Mouse (Mus musculus) gastrocnemius, postnatal 4 days (tissue): ENCODE results near the gene Trp53i11. TPM values are rescaled to one million over a fixed set of nuclear protein-coding genes. Genes with fewer than 3 reads are reported as not detected.

ENCODE experiments used
- DNase-seq, 2 experiments: peaks; one replicate each; pipeline ENCODE4 v3.0.0; 2021 to 2022; ENCODE audit warnings: low spot score in 2 of 2, mixed read lengths in 2 of 2
- long read RNA-seq, 2 experiments: library from polyadenylated mRNA; stranded (forward); transcript quantifications; one replicate each; pipeline ENCODE4 v2.0.0; 2021
- total RNA-seq, 2 experiments: library from RNA; stranded (reverse); gene quantifications; 2 replicates each; pipeline ENCODE4 v1.2.3; 2021

Trp53i11 gene
- 10 to 100 TPM; 39.8 to 40.1 TPM for total RNA-seq
- long read RNA-seq, experiment 1, transcript Trp53i11-202 (8 exons, 2,703 nt) = minor isoform, 20 of 100 reads
- long read RNA-seq, experiment 1, transcript Trp53i11-201 (8 exons, 2,654 nt) = major isoform, 44 of 100 reads
- long read RNA-seq, experiment 1, partial matches to known transcripts = 9 of 100 reads
- long read RNA-seq, experiment 1, other reads (novel, unspliced or antisense) = 27 of 100 reads
- long read RNA-seq, experiment 2, transcript Trp53i11-201 (8 exons, 2,654 nt) = major isoform, 67 of 140 reads
- long read RNA-seq, experiment 2, transcript Trp53i11-202 (8 exons, 2,703 nt) = minor isoform, 24 of 140 reads
- long read RNA-seq, experiment 2, partial matches to known transcripts = 11 of 140 reads
- long read RNA-seq, experiment 2, other reads (novel, unspliced or antisense) = 38 of 140 reads

GRCm38 (mm10) chr2:93187323-93187996, at the start of gene Trp53i11:
Trp53i11 (plus strand) TSS chr2:93187548.
- peak; percentile 61 to 75 for DNase-seq

GRCm38 (mm10) chr2:93139476-93139875, 47.9 kb upstream of the Trp53i11 start:
- no peak for DNase-seq

GRCm38 (mm10) chr2:93141329-93141728, 46.0 kb upstream of the Trp53i11 start:
- DNase-seq = no peak

- DNase-seq = peak in 1 of 2 experiments; percentile 15
These were observed 44.7 kb upstream of the Trp53i11 start for GRCm38 (mm10) chr2:93142616-93143015.

GRCm38 (mm10) chr2:93144126-93144525, 43.2 kb upstream of the Trp53i11 start:
- no peak for DNase-seq

- no peak for DNase-seq
These were observed 37.3 kb upstream of the Trp53i11 start for GRCm38 (mm10) chr2:93150009-93150408.

- DNase-seq = no peak
These were observed 36.5 kb upstream of the Trp53i11 start for GRCm38 (mm10) chr2:93150673-93151450.

GRCm38 (mm10) chr2:93152191-93152601, 35.2 kb upstream of the Trp53i11 start:
- no peak for DNase-seq

GRCm38 (mm10) chr2:93152883-93153491, 34.4 kb upstream of the Trp53i11 start:
- peak in 1 of 2 experiments; percentile 28 for DNase-seq

- DNase-seq = no peak
These were observed 33.5 kb upstream of the Trp53i11 start for GRCm38 (mm10) chr2:93153833-93154232.

- no peak for DNase-seq
These were observed 32.8 kb upstream of the Trp53i11 start for GRCm38 (mm10) chr2:93154486-93155032.

GRCm38 (mm10) chr2:93160467-93161035, 26.8 kb upstream of the Trp53i11 start:
- no peak for DNase-seq

GRCm38 (mm10) chr2:93161914-93162664, 25.3 kb upstream of the Trp53i11 start:
- no peak for DNase-seq

- no peak for DNase-seq
These were observed 24.6 kb upstream of the Trp53i11 start for GRCm38 (mm10) chr2:93162791-93163190.

- no peak for DNase-seq
These were observed 24.0 kb upstream of the Trp53i11 start for GRCm38 (mm10) chr2:93163317-93163716.

GRCm38 (mm10) chr2:93163750-93164335, 23.5 kb upstream of the Trp53i11 start:
- DNase-seq = no peak

- DNase-seq = no peak
These were observed 21.1 kb upstream of the Trp53i11 start for GRCm38 (mm10) chr2:93166295-93166694.

GRCm38 (mm10) chr2:93166734-93167406, 20.5 kb upstream of the Trp53i11 start:
- no peak for DNase-seq
